Mouse (Mus musculus) limb, embryonic 11.5 days (tissue): ENCODE measurements around the gene Psmc3ip. TPM values are rescaled to one million over a fixed set of nuclear protein-coding genes. Genes with fewer than 3 reads are reported as not detected.

Experiments used
- ATAC-seq: fragments of 200-750 bp; cut with Nextera tagmentation; 2 replicates; pipeline ENCODE4 v1.8.0; 2017; ENCODE audit warnings: low read depth; ENCODE audit not compliant: insufficient number of reproducible peaks, low FRiP score, low TSS enrichment
- DNase-seq: peaks from one replicate; pipeline ENCODE4 v3.0.0-alpha.2; 2015; ENCODE audit warnings: low spot score
- H3K27ac ChIP-seq: fragments of 300-500 bp; sonication (generic); replicated peaks from 2 replicates; pipeline ENCODE4 v1.5.1; 2014; ENCODE audit warnings: low read depth, mild to moderate bottlenecking, low read length
- H3K27me3 ChIP-seq: fragments of 300-500 bp; sonication (generic); 2 replicates; pipeline ENCODE4 v1.6.1; 2014; ENCODE audit warnings: mild to moderate bottlenecking, low read length, mixed read lengths; ENCODE audit not compliant: control insufficient read depth, insufficient read depth
- H3K36me3 ChIP-seq: fragments of 300-500 bp; sonication (generic); 2 replicates; pipeline ENCODE4 v1.6.1; 2014; ENCODE audit warnings: mild to moderate bottlenecking, low read length, moderate library complexity, mixed read lengths; ENCODE audit not compliant: control insufficient read depth, insufficient read depth
- H3K4me1 ChIP-seq: fragments of 300-500 bp; sonication (generic); 2 replicates; pipeline ENCODE4 v1.6.1; 2014; ENCODE audit warnings: low read length, mixed read lengths; ENCODE audit not compliant: control insufficient read depth, insufficient read depth
- H3K4me2 ChIP-seq: fragments of 300-500 bp; sonication (generic); 2 replicates; pipeline ENCODE4 v1.6.1; 2014; ENCODE audit warnings: low read depth, mild to moderate bottlenecking, moderate library complexity; ENCODE audit not compliant: severe bottlenecking
- H3K4me3 ChIP-seq: fragments of 300-500 bp; sonication (generic); 2 replicates; pipeline ENCODE4 v1.5.1; 2014; ENCODE audit warnings: low read depth, low read length
- H3K9ac ChIP-seq: fragments of 300-500 bp; sonication (generic); 2 replicates; pipeline ENCODE4 v1.6.1; 2014; ENCODE audit warnings: mild to moderate bottlenecking, low read length
- H3K9me3 ChIP-seq: fragments of 300-500 bp; sonication (generic); 2 replicates; pipeline ENCODE4 v1.6.1; 2016; ENCODE audit warnings: low read length; ENCODE audit not compliant: control insufficient read depth
- WGBS: fragments of 180-500 bp; shearing (Covaris S2); extraction: QIAGEN DNeasy Blood & Tissue Kit; methylation state at CpG from one replicate; pipeline ENCODE4 v1.1.7; 2014; 5-methylcytosine and 5-hydroxymethylcytosine counted together
- microRNA-seq: library from miRNA; unstranded; fragments of <30 nt; microRNA quantifications from one replicate; pipeline ENCODE4, GENCODE M21; 2016
- polyA plus RNA-seq: library from polyadenylated mRNA; unstranded; fragments of >200 nt; fragmentation: Nextera tagmentation; extraction: Ambion mirVana; gene quantifications from 2 replicates; pipeline ENCODE4 v1.2.1, GENCODE M21; 2014

Gene Psmc3ip
- polyA plus RNA-seq, 1 experiment from 2014 or later, result 71.1 TPM

- H3K9me3 ChIP-seq, result no peaks in the 10 kb centered on the region
- no peak for DNase-seq
- WGBS, result 82% methylated on average over 9 of the region's 9 CpGs
- no peak overlapping the region for H3K9ac ChIP-seq
- H3K27ac ChIP-seq, result no peak overlapping the region
- no peak overlapping the region for H3K4me3 ChIP-seq
- ATAC-seq, result no peak
- no peaks in the 10 kb centered on the region for H3K4me1 ChIP-seq
- no peak overlapping the region for H3K4me2 ChIP-seq
- H3K27me3 ChIP-seq, result no peaks in the 10 kb centered on the region
- H3K36me3 ChIP-seq, result peaks cover 33% of the 10 kb centered on the region
These were observed 48.8 kb downstream of the Psmc3ip start for GRCm38 (mm10) chr11:101046440-101046839.

- WGBS, result 94% methylated on average over 4 of the region's 4 CpGs
- no peak overlapping the region for H3K4me3 ChIP-seq
- DNase-seq, result no peak
- peaks cover 32% of the 10 kb centered on the region for H3K36me3 ChIP-seq
- ATAC-seq, result no peak
- H3K9me3 ChIP-seq, result no peaks in the 10 kb centered on the region
- H3K4me2 ChIP-seq, result no peak overlapping the region
- H3K9ac ChIP-seq, result no peak overlapping the region
- H3K27me3 ChIP-seq, result no peaks in the 10 kb centered on the region
- no peak overlapping the region for H3K27ac ChIP-seq
- H3K4me1 ChIP-seq, result no peaks in the 10 kb centered on the region
These were observed 49.4 kb downstream of the Psmc3ip start for GRCm38 (mm10) chr11:101045826-101046225.

Small RNAs within 50 kb of the gene (microRNA-seq; reads per million reads assigned to microRNA genes)
- gene Gm27626, result not detected

Other genes with a start within 250 kb of the Psmc3ip start
- gene Stat5b, start 244.7 kb downstream of the Psmc3ip start, polyA plus RNA-seq, result 16.9 and 19.7 TPM in 2 replicates
- 1.9 and 2.0 TPM in 2 replicates for gene Stat5a, start 236.1 kb downstream of the Psmc3ip start, polyA plus RNA-seq
- gene Stat3, start 155.9 kb downstream of the Psmc3ip start, polyA plus RNA-seq, result 37.1 and 39.4 TPM in 2 replicates
- 10.2 and 13.3 TPM in 2 replicates for gene Cavin1, start 124.5 kb downstream of the Psmc3ip start, polyA plus RNA-seq
- 27.1 and 32.0 TPM in 2 replicates for gene Atp6v0a1, start 86.0 kb downstream of the Psmc3ip start, polyA plus RNA-seq
- 5.2 and 5.3 TPM in 2 replicates for gene Naglu, start 25.4 kb downstream of the Psmc3ip start, polyA plus RNA-seq
- gene Hsd17b1, start 17.0 kb downstream of the Psmc3ip start, polyA plus RNA-seq, result 0.15 TPM in 1 of 2 replicates, not detected in the other
- gene Coasy, start 12.9 kb downstream of the Psmc3ip start, polyA plus RNA-seq, result 40.5 and 49.4 TPM in 2 replicates
- 40.6 and 48.9 TPM in 2 replicates for gene Mlx, start 8.2 kb downstream of the Psmc3ip start, polyA plus RNA-seq
- 10.3 and 10.8 TPM in 2 replicates for gene Retreg3, start 24.5 kb upstream of the Psmc3ip start, polyA plus RNA-seq
- gene Tubg1, start 24.5 kb upstream of the Psmc3ip start, polyA plus RNA-seq, result 113 and 119 TPM in 2 replicates
- gene Tubg2, start 60.5 kb upstream of the Psmc3ip start, polyA plus RNA-seq, result 4.8 and 5.0 TPM in 2 replicates
- gene Cntnap1, start 75.1 kb upstream of the Psmc3ip start, polyA plus RNA-seq, result 0.04 and 0.21 TPM in 2 replicates
- 2.6 and 4.1 TPM in 2 replicates for gene Plekhh3, start 75.9 kb upstream of the Psmc3ip start, polyA plus RNA-seq
- gene Ccr10, start 80.0 kb upstream of the Psmc3ip start, polyA plus RNA-seq, result 0.13 TPM in 1 of 2 replicates, not detected in the other
- gene Ezh1, start 131.0 kb upstream of the Psmc3ip start, polyA plus RNA-seq, result 12.7 and 13.4 TPM in 2 replicates
- gene Ramp2, start 150.6 kb upstream of the Psmc3ip start, polyA plus RNA-seq, result 60.4 and 67.2 TPM in 2 replicates
- 111 and 120 TPM in 2 replicates for gene Vps25, start 158.3 kb upstream of the Psmc3ip start, polyA plus RNA-seq
- gene Wnk4, start 165.1 kb upstream of the Psmc3ip start, polyA plus RNA-seq, result 7.0 and 8.1 TPM in 2 replicates
- gene Cntd1, start 183.6 kb upstream of the Psmc3ip start, polyA plus RNA-seq, result 1.3 and 1.8 TPM in 2 replicates
- gene Coa3, start 183.7 kb upstream of the Psmc3ip start, polyA plus RNA-seq, result 191 and 204 TPM in 2 replicates
- gene Becn1, start 206.8 kb upstream of the Psmc3ip start, polyA plus RNA-seq, result 135 and 139 TPM in 2 replicates
- gene Psme3, start 220.8 kb upstream of the Psmc3ip start, polyA plus RNA-seq, result 158 and 164 TPM in 2 replicates
- 1.5 and 1.9 TPM in 2 replicates for gene Aoc2, start 229.6 kb upstream of the Psmc3ip start, polyA plus RNA-seq
- not detected in 2 replicates for gene Aoc3, start 235.2 kb upstream of the Psmc3ip start, polyA plus RNA-seq